27 mouse cellular contexts compared by ENCODE assay signal in genomic region chr10:97030996-97031395, GRCm38 (mm10).
"Had no signal": no experiment of that assay in that cellular context is flagged by ENCODE, and none has a peak within 500 bp of the region (broad histone marks: within the 10 kb centered on the region; RNA-seq: fewer than 3 reads in every experiment).

No protein-coding gene starts in this region.

- H3K27me3 ChIP-seq: heart, embryonic 13.5 days; heart, embryonic 15.5 days; hindbrain, embryonic 13.5 days; hindbrain, embryonic 15.5 days; kidney, embryonic 15.5 days; limb, embryonic 13.5 days; limb, embryonic 15.5 days; liver, embryonic 12.5 days had no signal

- H3K4me1 ChIP-seq: hindbrain, embryonic 13.5 days; hindbrain, embryonic 15.5 days; kidney, embryonic 15.5 days; liver, embryonic 12.5 days had no signal

- ATAC-seq: hindbrain, postnatal 0 days; intestine, embryonic 16.5 days; liver, embryonic 12.5 days had no signal

- H3K36me3 ChIP-seq: heart, embryonic 13.5 days; heart, embryonic 15.5 days; hindbrain, embryonic 13.5 days; hindbrain, embryonic 15.5 days; kidney, embryonic 15.5 days; limb, embryonic 13.5 days; limb, embryonic 15.5 days; liver, embryonic 12.5 days had no signal

- DNase-seq: gastrocnemius, postnatal 14 days; gastrocnemius, postnatal 36 days; heart, adult 11 months; heart, adult 2 months; heart, postnatal 14 days; heart, postnatal 36 days; kidney, adult 11 months; kidney, adult 2 months; kidney, adult 9 months; kidney, postnatal 14 days; kidney, postnatal 36 days; layer of hippocampus, adult 9-11 months; layer of hippocampus, postnatal 36 days; left cerebral cortex, postnatal 4 days had no signal

- H3K4me3 ChIP-seq: heart, adult 2 months; heart, embryonic 13.5 days; heart, embryonic 15.5 days; hindbrain, embryonic 13.5 days; hindbrain, embryonic 15.5 days; kidney, embryonic 15.5 days; limb, embryonic 13.5 days; limb, embryonic 15.5 days; liver, embryonic 12.5 days had no signal

- H3K4me2 ChIP-seq: heart, embryonic 11.5 days; heart, embryonic 13.5 days; heart, embryonic 15.5 days; hindbrain, embryonic 13.5 days; hindbrain, embryonic 15.5 days; kidney, embryonic 15.5 days; limb, embryonic 13.5 days; limb, embryonic 15.5 days; liver, embryonic 12.5 days had no signal

- H3K9me3 ChIP-seq: heart, embryonic 13.5 days; heart, embryonic 15.5 days; hindbrain, embryonic 13.5 days; hindbrain, embryonic 15.5 days; kidney, embryonic 15.5 days; limb, embryonic 13.5 days; limb, embryonic 15.5 days; liver, embryonic 12.5 days had no signal

- H3K27ac ChIP-seq: heart, adult 2 months; heart, embryonic 13.5 days; heart, embryonic 15.5 days; hindbrain, embryonic 13.5 days; hindbrain, embryonic 15.5 days; hindbrain, postnatal 0 days; kidney, embryonic 15.5 days; kidney, postnatal 0 days; limb, embryonic 13.5 days; limb, embryonic 15.5 days; liver, embryonic 12.5 days; liver, embryonic 14.5 days had no signal

- H3K9ac ChIP-seq: heart, embryonic 13.5 days; heart, embryonic 15.5 days; hindbrain, embryonic 13.5 days; hindbrain, embryonic 15.5 days; kidney, embryonic 15.5 days; limb, embryonic 13.5 days; limb, embryonic 15.5 days; liver, embryonic 12.5 days; liver, embryonic 14.5 days had no signal
